Mouse (Mus musculus): ENCODE measurements around the gene AU040320. TPM values are rescaled to one million over a fixed set of nuclear protein-coding genes. Genes with fewer than 3 reads are reported as not detected.

The AU040320 gene
- 10 to 100 TPM; 64.7 to 66.9 TPM for total RNA-seq (2021)

DNA sequence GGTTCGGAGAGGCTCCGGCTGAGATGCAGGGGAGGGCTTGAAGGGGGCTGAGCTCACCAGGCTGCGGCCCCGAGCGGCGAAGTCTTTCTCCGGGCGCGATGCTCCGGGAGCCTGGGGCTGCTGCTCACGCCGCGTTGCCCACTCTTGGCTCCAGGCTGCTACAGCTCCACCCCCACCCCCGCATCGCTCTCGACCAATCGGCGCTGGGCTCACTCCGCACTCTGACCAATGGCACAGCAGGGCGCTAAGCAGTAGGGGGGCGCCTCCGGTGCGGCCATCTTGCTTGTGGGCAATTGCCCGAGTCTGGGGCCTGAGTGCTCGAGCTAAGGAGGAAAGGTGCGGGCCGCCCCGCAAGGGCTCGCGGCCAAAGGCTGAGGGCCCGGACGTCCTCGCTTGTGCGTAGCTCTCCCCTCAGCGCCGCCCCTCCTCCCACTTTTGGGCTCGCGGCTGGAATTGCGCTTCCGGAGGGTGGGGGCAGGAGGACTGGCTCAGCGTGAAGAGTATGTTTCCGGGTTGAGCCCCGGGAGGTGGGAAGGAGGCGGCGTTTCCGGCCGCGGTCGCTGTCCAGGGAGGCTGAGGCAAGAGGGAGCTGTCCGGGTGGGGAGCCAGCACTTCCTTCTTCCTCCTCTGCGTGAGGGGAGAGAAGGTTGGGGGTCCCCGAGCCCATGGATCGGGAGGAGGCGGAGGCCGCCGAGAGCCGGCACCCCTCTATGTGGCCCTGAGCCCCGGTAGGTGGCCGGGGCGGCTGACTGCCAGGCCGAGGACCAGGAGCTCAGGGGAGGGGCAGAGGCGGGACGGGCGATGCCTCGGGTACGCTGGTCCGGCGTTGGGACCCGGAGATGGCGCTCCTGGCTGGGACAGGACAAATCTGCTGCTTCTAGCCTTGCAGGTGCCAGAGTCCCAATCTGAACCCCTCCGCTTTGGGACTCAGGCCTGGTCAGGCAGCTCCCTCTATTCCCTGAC is at the start of gene AU040320, which contains the start of gene Ncdn:
Gene AU040320 (plus strand): TSS at position 277 of the 963 bp plus-strand sequence.
Gene Ncdn (minus strand): TSS at position 171 of the 963 bp plus-strand sequence.
- peak; percentile 91 to 98 for DNase-seq (ENCODE audit: extremely low spot score in 1 of 2, low spot score in 1 of 2)

DNA sequence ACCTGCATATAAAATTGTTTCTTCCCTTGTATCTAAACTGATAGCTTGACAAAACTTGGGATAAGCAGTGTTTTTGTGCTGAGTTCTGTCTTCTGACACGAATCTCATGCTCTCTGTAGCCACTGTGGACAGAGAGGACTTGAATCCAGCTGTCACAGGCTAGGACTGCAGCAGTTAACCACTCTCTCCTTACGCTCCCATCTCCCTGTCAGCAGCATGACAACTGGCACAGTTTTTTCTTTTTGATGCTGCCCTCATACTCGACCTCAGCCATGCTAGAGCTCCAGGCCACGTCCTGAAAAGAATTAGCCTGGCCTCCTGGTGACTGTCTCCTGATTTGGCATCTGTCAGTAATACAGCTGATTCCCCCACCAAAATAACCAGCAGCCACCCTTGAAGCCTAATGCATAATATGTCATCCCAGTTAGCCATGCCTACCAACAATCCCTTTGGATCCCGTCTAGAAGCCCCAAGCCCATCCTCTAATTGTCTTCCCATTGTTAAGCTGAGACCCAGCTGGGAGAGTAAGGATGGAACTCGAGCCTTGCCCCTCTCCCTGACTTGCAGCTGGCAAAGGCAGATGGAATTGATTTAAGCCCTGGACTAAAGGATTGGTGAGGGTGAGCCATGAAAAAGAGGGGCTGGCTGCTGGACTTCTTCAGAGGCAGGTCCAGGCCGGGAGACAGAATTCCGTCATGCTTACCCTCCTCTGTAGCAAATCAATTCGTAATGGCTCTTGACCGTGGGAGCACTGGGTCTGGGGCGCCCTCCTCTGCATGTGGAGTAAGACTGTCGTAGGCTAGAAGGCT is 46.5 kb upstream of the AU040320 start:
- no peak for DNase-seq (ENCODE audit: extremely low spot score in 1 of 2, low spot score in 1 of 2)

DNA sequence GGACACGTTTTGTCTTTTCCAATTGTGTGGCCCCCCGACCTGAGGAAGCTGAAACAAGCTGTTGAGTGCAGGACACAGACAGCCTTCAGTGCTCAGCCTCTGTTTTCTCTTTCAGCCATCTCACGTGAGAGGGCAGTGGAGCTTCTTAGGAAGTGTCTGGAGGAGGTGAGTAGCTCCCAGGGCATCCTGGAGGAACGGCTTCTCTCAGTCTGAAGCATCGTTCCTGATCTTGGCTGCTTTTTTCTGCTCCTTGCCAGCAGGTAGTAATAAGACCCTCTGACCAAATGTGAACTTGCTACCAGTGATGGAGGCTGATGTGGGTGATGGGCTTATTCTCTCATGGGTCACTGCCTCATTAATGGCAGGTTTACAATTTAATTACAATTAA is 45.9 kb upstream of the AU040320 start:
- DNase-seq (ENCODE audit: extremely low spot score in 1 of 2, low spot score in 1 of 2) = no peak

DNA sequence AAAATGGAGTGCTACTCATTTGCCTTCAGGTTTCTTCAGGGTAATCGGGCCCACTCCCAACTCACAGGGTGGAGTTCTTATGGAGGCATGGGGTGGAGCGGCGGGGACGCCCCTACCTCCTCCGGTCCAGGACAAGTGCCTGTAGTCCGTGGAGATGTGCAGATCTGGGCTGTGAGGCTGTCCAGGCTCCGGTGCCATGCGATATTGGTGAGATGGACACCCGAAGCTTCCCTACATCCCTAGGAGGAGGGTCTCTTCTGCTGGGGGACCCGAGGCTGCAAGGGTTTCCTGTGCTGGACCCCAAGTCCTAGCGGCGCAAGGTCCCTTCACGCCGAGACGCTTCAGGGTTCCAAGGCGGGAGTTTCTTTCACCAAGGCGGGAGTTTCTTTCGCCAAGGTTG is 21.2 kb upstream of the AU040320 start:
- DNase-seq (ENCODE audit: extremely low spot score in 1 of 2, low spot score in 1 of 2) = no peak

DNA sequence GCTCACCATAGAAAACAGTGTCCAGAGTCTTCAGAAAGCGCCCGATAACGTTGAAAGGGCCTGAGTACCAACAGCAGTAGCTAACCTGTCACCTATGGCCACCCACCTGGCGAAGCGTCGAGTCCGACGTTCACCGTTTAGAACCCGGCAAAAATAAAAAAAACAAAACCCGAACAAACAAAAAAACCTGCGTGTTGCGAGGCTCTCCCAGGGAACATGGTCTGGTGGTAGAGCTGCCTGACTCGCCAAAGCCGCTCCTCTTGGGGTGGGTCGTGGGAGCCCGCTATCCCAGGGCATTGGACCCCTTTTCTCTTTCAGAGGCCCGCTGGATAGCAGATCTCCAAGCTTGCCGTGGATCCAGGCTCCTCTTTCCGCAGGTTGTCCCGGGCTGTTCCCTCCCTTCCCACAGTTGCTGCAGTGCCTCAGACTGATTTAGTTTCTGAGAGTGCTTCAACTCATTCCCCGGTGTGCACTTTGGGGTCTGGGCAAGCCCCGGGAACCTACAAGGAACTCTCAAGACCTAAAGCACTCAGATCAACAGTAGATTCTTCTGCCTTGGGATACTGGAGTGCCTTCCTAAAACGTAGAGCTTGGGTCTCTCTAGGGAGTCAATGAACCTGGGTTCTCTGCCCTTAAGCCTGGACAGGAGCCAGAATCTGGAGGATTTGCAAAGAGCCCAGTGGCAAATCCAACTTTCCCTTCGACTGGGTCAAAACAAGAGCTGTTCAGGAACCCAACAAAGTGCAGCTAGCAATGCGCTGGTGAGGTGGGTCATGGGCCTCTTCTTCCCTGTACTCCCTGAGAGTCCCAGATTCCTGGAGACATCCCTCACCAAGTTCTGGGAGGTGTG is 20.6 kb upstream of the AU040320 start:
- DNase-seq (ENCODE audit: extremely low spot score in 1 of 2, low spot score in 1 of 2) = no peak

DNA sequence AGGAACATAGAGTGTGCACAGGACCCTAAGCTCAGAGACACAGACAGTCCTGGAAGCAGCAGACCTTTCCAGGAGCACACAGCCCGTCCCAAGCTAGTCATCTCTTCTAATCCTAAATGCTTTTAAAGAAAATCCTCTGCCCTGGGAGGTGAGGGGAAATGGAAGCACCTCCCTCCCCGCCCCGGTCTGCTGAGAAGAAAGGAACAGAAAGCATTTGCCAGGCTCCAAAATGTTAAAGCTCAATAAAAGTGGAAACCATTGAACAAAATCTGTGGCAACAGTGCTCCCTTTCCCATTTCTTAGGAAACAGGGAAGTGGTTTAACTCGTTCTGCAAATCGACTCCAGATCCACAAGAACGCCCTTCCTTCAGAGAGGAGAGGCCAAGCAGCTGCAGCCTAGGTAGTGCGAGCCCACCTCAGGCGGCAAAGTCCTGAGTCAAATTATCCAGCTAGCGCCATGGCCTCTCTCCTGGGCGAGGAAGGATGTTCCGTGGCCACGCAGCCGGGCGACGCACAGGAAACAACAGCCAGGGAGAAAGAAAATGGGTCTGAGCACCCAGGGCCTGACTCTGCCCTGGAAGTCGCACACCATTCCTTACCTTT is 19.2 kb upstream of the AU040320 start:
- DNase-seq (ENCODE audit: extremely low spot score in 1 of 2, low spot score in 1 of 2) = no peak

DNA sequence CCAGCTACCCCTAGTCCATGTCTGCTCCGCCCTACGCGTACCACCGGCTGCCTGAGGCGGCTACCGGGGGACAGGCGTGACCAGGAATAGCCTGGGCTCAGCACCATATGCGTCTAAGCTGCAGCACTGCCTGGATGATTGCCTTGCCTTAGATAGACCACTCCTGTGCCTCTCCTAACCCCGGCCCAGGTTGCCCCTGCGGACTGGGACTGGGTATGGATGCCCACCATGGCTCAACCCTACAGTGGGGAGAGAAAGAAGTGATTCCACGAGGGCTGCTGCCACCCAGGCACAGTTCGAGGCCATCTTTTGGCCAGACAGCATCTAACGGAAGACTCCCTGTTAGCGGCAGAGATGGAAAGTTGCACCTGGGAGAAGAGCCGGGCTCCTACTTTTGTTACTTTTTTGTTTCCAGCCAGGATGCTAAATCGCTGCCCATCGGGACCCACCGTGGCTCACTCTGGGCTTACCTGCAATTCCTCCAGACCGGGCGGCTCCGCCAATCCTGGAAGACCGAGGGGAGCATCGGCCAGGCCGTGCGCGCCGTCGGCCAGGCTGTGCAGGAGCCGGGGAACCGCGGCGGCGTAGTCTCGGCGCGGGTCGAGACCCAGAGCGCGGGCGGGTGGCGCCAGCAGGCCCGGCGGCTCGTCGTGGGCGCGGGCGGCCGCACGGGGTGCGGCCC is 18.5 kb upstream of the AU040320 start:
- no peak for DNase-seq (ENCODE audit: extremely low spot score in 1 of 2, low spot score in 1 of 2)

DNA sequence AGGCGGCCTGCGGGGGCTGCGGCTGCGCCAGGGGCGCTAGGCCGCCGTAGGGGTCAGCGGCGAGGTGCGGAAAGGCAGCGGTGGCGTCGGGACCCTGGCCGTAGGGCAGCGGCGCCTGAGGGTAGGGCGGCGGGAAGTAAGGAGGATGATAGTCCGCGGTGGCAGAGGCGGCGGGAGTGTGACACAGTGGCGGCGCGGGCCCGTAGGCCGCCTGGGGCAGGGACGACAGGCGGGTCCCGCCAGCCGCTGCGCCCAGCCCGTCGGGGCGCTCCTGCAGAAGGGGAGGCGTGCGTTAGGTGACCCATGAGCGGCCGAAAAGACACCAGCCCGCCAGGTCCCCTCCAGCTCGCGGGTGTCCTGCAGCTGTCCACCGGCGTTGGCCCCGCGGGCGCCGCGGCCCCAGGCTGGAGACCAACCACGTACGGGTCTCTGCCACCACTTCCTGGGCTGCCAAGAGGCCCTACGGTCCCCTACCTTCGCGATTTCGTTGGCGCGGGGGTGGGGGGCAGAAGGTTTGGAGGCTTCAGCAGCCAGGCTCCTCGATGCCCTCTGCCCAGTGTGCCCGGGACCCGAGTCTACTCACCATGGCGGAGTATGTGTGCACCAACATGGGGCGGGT is 17.9 kb upstream of the AU040320 start:
- no peak for DNase-seq (ENCODE audit: extremely low spot score in 1 of 2, low spot score in 1 of 2)

DNA sequence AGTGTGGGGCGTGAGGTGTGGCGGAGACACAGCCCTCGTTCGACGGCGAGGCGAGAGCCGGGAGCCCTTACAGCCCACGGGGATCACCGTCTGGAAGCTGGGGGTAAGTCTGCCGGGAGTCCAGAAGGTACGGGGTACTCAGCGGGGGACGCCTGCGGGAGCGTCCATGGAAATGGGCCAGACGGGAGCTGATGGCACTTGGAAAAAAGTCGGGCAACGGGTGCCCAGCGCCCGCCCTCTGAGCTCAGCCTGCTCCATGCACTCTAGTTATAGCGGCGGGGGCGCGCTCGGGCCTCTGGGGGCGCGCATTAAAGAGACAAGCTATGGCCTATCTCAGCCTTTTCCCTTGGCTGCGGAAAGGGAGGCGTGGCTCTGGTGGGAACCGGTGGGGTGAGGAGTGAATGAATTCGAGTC is 17.3 kb upstream of the AU040320 start, which contains the start of gene Tfap2e:
Gene Tfap2e (minus strand): TSS at position 240 of the 414 bp plus-strand sequence.
- no peak for DNase-seq (ENCODE audit: extremely low spot score in 1 of 2, low spot score in 1 of 2)

DNA sequence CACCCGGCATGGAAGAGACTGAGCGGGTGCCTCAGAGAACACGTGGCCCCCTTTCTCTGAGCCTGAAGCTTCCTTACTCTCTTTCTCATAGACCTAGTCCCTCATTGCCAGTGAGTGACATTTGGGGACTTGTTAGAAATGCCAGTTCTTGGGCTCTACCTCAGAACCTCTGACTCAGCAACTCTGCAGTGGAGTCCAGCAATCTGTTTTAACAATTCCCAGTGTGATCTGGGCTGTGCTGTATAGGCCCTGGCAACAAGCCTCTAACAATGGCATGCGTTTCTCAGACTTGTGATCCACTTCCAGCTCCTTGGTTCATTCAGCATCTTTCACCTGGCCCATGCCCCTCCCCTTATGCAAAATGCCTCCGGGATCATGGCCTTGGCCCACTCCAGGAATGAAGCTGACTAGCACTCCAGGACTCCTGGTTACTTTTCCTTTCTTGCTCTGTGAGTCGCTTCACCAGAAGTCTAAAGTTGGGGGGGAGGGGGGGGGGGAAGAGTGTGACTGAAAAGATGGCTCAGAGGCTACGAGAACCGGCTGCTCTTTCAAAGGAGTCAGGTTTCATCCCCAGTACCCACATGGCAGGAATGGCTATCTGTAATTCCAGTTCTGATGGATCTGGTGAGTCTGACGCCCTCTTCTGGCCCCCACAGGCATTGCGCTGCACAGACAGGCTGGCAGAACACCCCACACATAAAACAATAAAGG is 13.2 kb upstream of the AU040320 start:
- DNase-seq (ENCODE audit: extremely low spot score in 1 of 2, low spot score in 1 of 2) = no peak

DNA sequence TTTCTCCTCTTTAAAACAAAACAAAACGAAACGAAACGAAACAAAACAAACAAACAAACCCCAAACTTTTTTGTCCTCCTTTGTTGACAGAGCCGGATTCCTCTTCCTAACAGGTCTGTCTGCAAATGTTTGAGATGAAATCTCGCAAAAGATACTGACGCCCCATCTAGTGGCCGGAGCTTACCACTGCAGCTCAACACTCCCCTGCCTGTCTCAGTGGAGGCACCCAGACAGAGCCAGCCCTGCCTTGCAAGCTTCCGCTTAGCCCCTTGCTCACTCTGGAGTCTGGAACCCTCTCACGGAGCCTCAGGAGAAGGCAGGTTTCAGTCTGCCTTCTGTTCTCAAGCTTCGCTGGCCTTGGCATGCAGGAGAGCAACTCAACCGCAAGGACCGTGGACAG is 11.9 kb upstream of the AU040320 start:
- peak; percentile 77 to 88 for DNase-seq (ENCODE audit: extremely low spot score in 1 of 2, low spot score in 1 of 2)

DNA sequence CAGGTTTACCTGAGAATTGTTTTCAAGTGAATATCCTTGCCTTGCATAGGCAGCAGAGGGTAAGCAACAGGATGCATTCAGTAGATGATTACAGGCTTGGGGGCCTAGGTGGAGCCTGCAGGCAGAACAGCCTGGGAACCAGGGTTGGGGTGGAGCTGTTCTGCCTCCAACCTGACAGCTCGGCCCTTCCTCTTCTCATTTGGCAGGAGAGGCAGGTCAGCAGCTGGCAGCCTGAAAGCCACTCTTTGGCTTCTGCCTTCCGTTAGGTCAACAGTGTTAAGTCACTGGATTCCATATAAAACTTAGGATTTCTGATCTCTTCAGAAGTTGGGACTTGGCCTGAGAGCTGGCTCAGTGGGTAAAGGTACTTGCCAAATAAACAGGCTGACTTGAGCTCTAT is 10.4 kb upstream of the AU040320 start:
- DNase-seq (ENCODE audit: extremely low spot score in 1 of 2, low spot score in 1 of 2) = no peak

DNA sequence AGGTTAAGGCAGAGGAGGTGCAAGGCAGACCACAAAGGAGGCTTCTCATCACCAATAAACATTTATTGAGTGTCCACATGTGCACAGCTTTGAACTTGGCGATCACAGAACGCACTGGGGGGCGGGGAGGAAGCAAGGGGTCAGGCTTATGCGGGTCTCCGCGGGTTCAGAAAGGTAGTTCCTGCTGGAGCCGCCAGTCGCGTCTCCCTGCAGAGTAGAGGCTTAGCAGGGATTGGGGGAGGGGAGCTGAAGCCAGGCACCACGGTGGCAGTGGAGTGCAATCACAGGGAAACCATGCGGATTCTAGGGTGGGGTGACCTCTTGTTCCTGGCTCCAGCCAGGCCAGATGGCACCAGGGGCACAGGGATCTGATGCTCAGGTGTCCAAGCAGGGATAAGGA is 9.6 kb upstream of the AU040320 start:
- DNase-seq (ENCODE audit: extremely low spot score in 1 of 2, low spot score in 1 of 2) = no peak

DNA sequence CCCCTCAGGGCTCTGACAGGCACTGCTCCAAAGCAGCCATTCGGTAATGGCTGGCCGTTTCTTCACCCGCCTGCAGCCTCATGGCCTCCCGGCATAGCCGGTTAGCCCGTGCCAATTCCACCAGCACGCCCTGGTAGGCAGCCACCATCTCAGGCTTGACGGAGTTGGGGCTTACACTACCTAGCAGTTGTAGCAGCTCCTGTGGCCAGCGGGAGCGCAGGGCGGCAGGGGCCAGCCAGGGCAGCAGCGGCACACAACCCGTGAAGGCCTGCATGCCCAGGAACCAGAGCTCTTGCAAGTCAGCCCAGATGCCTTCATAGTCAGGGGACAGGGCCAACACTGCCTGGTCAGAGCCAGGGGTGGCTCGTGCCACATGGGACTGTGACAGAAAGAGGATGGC is 8.5 kb upstream of the AU040320 start:
- no peak for DNase-seq (ENCODE audit: extremely low spot score in 1 of 2, low spot score in 1 of 2)

DNA sequence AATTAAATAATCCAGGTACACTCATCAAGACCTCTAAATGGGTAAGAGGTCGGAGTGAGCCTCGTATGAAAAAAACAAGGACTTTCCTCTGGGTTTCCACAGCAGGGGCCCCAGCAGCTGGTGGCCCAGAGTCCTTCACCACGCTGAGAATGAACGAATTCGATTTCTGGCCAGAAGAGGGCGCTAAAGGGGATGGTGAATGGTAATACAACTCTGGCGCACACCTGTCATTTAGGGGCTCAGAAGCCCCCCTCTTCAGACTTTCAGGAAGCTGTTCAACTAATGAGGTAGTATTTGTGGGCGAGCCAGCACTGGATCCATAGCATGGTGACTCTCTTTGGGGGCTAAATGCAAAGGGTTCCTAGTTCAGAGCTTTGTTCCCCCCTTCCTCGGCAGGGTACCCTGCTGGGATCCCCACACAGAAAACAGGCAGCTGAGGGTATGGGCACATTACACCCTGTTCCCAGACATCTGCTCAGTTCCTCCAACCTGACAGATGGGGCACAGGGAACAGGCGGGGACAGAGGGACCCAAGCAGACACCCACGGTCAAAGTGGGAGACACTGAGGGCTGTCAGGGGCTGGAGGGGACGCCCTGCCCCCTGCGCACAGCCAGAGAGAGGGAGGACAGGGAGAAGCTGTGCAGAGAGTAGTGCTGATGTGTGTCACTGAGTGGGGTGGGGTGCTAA is 7.7 kb upstream of the AU040320 start:
- DNase-seq (ENCODE audit: extremely low spot score in 1 of 2, low spot score in 1 of 2) = peak in 1 of 2 experiments; percentile 75

DNA sequence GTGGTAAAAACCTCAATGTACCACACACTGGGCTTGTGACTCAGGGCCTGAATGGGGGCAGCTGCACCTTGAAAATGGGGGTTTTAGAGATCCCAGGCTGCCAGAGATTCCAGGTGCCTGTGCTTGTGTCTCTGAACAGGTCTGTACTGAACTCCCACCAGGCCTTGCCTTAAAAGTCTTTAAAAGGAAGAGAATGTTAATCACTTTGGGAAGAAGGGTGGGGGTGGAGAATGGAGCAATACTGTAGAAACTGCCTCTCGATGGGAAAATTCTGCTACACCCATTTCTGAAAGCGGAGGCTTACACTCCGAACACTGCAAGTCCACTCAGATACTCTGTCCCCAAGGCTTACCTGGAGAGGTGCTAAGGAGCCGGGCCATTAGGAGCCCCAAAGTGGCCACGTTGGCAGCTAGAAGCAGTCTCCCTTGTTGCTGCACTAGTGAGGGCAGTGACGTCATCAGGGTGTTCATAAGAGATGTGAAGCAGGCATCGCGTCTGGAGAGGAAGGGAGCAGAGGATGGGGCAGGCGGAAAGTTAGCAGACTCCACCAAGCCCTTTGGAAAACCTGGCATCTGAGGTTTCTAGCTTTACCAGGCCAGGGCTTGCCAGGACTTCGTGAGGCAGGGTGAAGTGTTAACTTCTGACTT is 7.0 kb upstream of the AU040320 start:
- DNase-seq (ENCODE audit: extremely low spot score in 1 of 2, low spot score in 1 of 2) = no peak

DNA sequence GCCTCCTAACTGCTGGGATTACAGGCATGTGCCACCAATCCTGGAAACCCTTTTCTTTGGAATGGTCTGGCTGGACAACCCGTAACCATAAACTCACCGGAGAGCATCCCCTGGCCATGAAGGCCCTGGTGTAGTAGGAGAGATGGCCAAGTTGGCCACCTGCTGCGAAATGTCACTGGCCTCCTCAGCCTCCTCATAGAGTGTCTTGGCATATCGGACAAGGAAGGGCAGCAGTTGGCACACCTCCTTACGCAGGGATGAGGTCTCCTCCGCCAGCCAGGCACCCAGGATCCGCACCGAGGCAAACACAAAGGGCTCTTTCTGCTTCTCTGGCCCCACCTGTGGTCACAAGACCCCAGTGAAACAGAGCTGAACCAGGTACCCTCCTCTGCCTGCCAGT is 5.0 kb upstream of the AU040320 start:
- no peak for DNase-seq (ENCODE audit: extremely low spot score in 1 of 2, low spot score in 1 of 2)
